Comparison of ENCODE assay signal across 29 mouse cellular contexts in the genomic region with DNA sequence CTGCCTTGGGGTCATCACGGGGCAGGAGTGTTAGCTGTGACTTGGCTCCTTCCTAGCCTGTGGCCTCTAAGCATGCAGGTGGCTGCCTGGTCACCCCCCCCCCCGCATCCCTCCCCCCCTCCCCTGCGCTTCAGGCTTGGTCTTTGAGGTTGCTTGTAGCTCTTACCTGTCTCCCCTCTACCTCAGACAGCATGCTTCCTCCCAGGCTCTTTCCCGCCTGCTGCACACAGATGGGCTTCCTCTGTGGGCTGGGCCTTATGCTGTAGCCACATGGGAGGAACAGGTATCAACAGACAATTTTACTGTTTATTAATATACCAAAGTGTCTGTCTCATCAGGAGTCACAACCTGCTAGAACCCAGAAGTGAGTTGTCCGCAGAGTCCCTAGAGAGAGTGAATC. TPM values are rescaled to one million over a fixed set of nuclear protein-coding genes. Genes with fewer than 3 reads are reported as not detected.
DNase-seq lines count a peak whose midpoint lies in the region; ATAC-seq and TF ChIP-seq lines count a peak whose summit lies in the region.
"Had no signal": no experiment of that assay in that cellular context is flagged by ENCODE, and none has a peak within 500 bp of the region (broad histone marks: within the 10 kb centered on the region; RNA-seq: fewer than 3 reads in every experiment).

No protein-coding gene starts in this region.

- H3K4me3 ChIP-seq in gastrocnemius, adult 2 months: no peak overlapping the region
- no peak overlapping the region for H3K4me3 ChIP-seq in liver, embryonic 15.5 days (replicated peaks)
- H3K4me3 ChIP-seq in liver, postnatal 0 days (ENCODE audit: low read depth, low read length): no peak overlapping the region
- no peak overlapping the region for H3K4me3 ChIP-seq in stomach, postnatal 0 days (ENCODE audit: low read depth, low read length)
- H3K4me3 ChIP-seq in intestine, postnatal 0 days (ENCODE audit: low read depth, low read length): no peak overlapping the region
- H3K4me3 ChIP-seq: forebrain, embryonic 10.5 days; heart, adult 2 months; hindbrain, embryonic 13.5 days; liver, embryonic 13.5 days; midbrain, embryonic 12.5 days had no signal

- WGBS in liver, embryonic 15.5 days (ENCODE audit: insufficient replicate concordance): 56% methylated on average over 5 of the region's 5 CpGs
- 60% methylated on average over 4 of the region's 5 CpGs for WGBS in liver, postnatal 0 days (ENCODE audit: insufficient replicate concordance)
- 72% methylated on average over 5 of the region's 5 CpGs for WGBS in stomach, postnatal 0 days
- 77% methylated on average over 5 of the region's 5 CpGs for WGBS in intestine, postnatal 0 days

- H3K27ac ChIP-seq in gastrocnemius, adult 2 months: peak overlapping the region; percentile 31; the same call in 1 of the 2 replicates
- H3K27ac ChIP-seq in liver, embryonic 15.5 days (replicated peaks): 0 out of 2 replicates have a peak overlapping the region, but pooled peaks have one; percentile 34
- peak overlapping the region; percentile 63; the same call in 1 of the 2 replicates for H3K27ac ChIP-seq in liver, postnatal 0 days (ENCODE audit: low read depth)
- H3K27ac ChIP-seq in stomach, postnatal 0 days (replicated peaks): 0 out of 2 replicates have a peak overlapping the region, but pooled peaks have one; percentile 14
- no peak overlapping the region for H3K27ac ChIP-seq in intestine, postnatal 0 days (ENCODE audit: low read depth, low read length)
- H3K27ac ChIP-seq: forebrain, embryonic 10.5 days; heart, adult 2 months; hindbrain, embryonic 13.5 days; liver, embryonic 13.5 days; midbrain, embryonic 12.5 days had no signal

- no peaks in the 10 kb centered on the region for H3K27me3 ChIP-seq in liver, embryonic 15.5 days
- no peaks in the 10 kb centered on the region for H3K27me3 ChIP-seq in liver, postnatal 0 days (ENCODE audit: insufficient read depth, low read length)
- H3K27me3 ChIP-seq in stomach, postnatal 0 days (ENCODE audit: control insufficient read depth, insufficient read depth, low read length): no peaks in the 10 kb centered on the region
- no peaks in the 10 kb centered on the region for H3K27me3 ChIP-seq in intestine, postnatal 0 days (replicated peaks; ENCODE audit: control insufficient read depth, insufficient read depth, low read length)
- H3K27me3 ChIP-seq: CH12.LX; hindbrain, embryonic 13.5 days; liver, embryonic 13.5 days; midbrain, embryonic 12.5 days; Patski had no signal

- H3K4me1 ChIP-seq in liver, embryonic 15.5 days (replicated peaks): no peaks in the 10 kb centered on the region
- 0 out of 2 replicates have a peak, but pooled peaks cover 2% of the 10 kb centered on the region for H3K4me1 ChIP-seq in liver, postnatal 0 days (ENCODE audit: insufficient read depth)
- no peaks in the 10 kb centered on the region for H3K4me1 ChIP-seq in stomach, postnatal 0 days (replicated peaks; ENCODE audit: control insufficient read depth, insufficient read depth)
- no peaks in the 10 kb centered on the region for H3K4me1 ChIP-seq in intestine, postnatal 0 days (replicated peaks; ENCODE audit: control insufficient read depth, insufficient read depth, low read length)
- H3K4me1 ChIP-seq: midbrain, embryonic 12.5 days had no signal

- DNase-seq in gastrocnemius, adult 2 months: no peak
- DNase-seq in gastrocnemius, postnatal 36 days: no peak
- DNase-seq in liver: no peak
- DNase-seq in liver, postnatal 0 days: no peak
- no peak for DNase-seq in stomach, postnatal 0 days (ENCODE audit: low spot score)
- DNase-seq in right cerebral cortex, postnatal 25 days: no peak
- DNase-seq: cerebellum, adult 18-20 months; gastrocnemius, postnatal 14 days; heart, adult 2 months; kidney, adult 2 months; kidney, postnatal 10 days; liver, embryonic 13.5 days; retina, postnatal 1 day had no signal

- TF ChIP-seq CTCF in gastrocnemius, adult 2 months (IDR thresholded peaks at IDR 0.05): no peak
- TF ChIP-seq CTCF in liver, postnatal 0 days (IDR thresholded peaks at IDR 0.05; ENCODE audit: low read depth): no peak
- TF ChIP-seq CTCF in stomach, postnatal 0 days (IDR thresholded peaks at IDR 0.05; ENCODE audit: low read depth): no peak
- TF ChIP-seq CTCF in intestine, postnatal 0 days (IDR thresholded peaks at IDR 0.05; ENCODE audit: low read depth): no peak

- H3K9ac ChIP-seq in liver, embryonic 15.5 days: no peak overlapping the region
- no peak overlapping the region for H3K9ac ChIP-seq in liver, postnatal 0 days (replicated peaks)
- H3K9ac ChIP-seq in stomach, postnatal 0 days (ENCODE audit: low read length): no peak overlapping the region
- H3K9ac ChIP-seq in intestine, postnatal 0 days (ENCODE audit: low read depth, low read length): no peak overlapping the region
- H3K9ac ChIP-seq: hindbrain, embryonic 13.5 days; liver, embryonic 13.5 days; midbrain, embryonic 12.5 days had no signal

- intact Hi-C loops in gastrocnemius, adult 2 months (cut with DNase I): no loop called here
- intact Hi-C loops in gastrocnemius, postnatal 36 days (cut with DNase I): no loop called here

- no peaks in the 10 kb centered on the region for H3K9me3 ChIP-seq in liver, embryonic 15.5 days (replicated peaks)
- H3K9me3 ChIP-seq in liver, postnatal 0 days (ENCODE audit: low read length): no peaks in the 10 kb centered on the region
- no peaks in the 10 kb centered on the region for H3K9me3 ChIP-seq in stomach, postnatal 0 days (ENCODE audit: control insufficient read depth, low read length)
- no peaks in the 10 kb centered on the region for H3K9me3 ChIP-seq in intestine, postnatal 0 days (ENCODE audit: control insufficient read depth)
- H3K9me3 ChIP-seq: forebrain, embryonic 10.5 days; hindbrain, embryonic 13.5 days; liver, embryonic 13.5 days; midbrain, embryonic 12.5 days had no signal

- H3K36me3 ChIP-seq in liver, embryonic 15.5 days (replicated peaks): no peaks in the 10 kb centered on the region
- H3K36me3 ChIP-seq in liver, postnatal 0 days (replicated peaks; ENCODE audit: insufficient read depth, low read length): no peaks in the 10 kb centered on the region
- H3K36me3 ChIP-seq in stomach, postnatal 0 days (ENCODE audit: control insufficient read depth, insufficient read depth, low read length): no peaks in the 10 kb centered on the region; the same call in 1 of the 2 replicates
- H3K36me3 ChIP-seq in intestine, postnatal 0 days (ENCODE audit: control insufficient read depth, insufficient read depth): 0 out of 2 replicates have a peak, but pooled peaks cover 7% of the 10 kb centered on the region
- H3K36me3 ChIP-seq: forebrain, embryonic 10.5 days; hindbrain, embryonic 13.5 days; liver, embryonic 13.5 days; midbrain, embryonic 12.5 days had no signal

- no peak overlapping the region for H3K4me2 ChIP-seq in liver, embryonic 15.5 days
- H3K4me2 ChIP-seq in liver, postnatal 0 days (ENCODE audit: low read depth, low read length): peak overlapping the region; percentile 20
- no peak overlapping the region for H3K4me2 ChIP-seq in stomach, postnatal 0 days (replicated peaks; ENCODE audit: low read depth)
- H3K4me2 ChIP-seq in intestine, postnatal 0 days (replicated peaks; ENCODE audit: low read depth): no peak overlapping the region
- H3K4me2 ChIP-seq: hindbrain, embryonic 13.5 days; liver, embryonic 13.5 days; midbrain, embryonic 12.5 days had no signal

- ATAC-seq in liver, embryonic 15.5 days (ENCODE audit: insufficient read depth): no peak; the same call in 1 of the 2 replicates
- ATAC-seq in liver, postnatal 0 days: no peak
- no peak for ATAC-seq in stomach, postnatal 0 days (ENCODE audit: low FRiP score, low TSS enrichment)
- ATAC-seq in intestine, postnatal 0 days: no peak
- ATAC-seq: forebrain, embryonic 16.5 days; inflammation-experienced regulatory T-cells, adult 6 months; Patski had no signal

- no peak for TF ChIP-seq EP300 in liver, postnatal 0 days (IDR thresholded peaks at IDR 0.05; ENCODE audit: low read depth)
- TF ChIP-seq EP300 in stomach, postnatal 0 days (optimal IDR thresholded peaks at IDR 0.05): no peak

RNA-seq across cellular contexts. Expression of gene Itgb3, which starts 38.8 kb away (rescaled TPM):
- 1 to 10 TPM in 1 of 2 experiments, under 1 TPM in 1; 0.54 to 1.3 TPM for total RNA-seq in gastrocnemius, adult 2 months (2021)
- total RNA-seq in gastrocnemius, postnatal 36 days (2021): under 1 TPM; 0.66 to 0.76 TPM
- polyA plus RNA-seq in liver, embryonic 15.5 days (2015; fragmentation: Nextera tagmentation; extraction: Ambion mirVana): 12.4 and 15.0 TPM in 2 replicates
- polyA plus RNA-seq in liver, postnatal 0 days (2015; fragmentation: Nextera tagmentation; extraction: Ambion mirVana): 13.6 and 16.0 TPM in 2 replicates
- 4.7 and 5.1 TPM in 2 replicates for polyA plus RNA-seq in stomach, postnatal 0 days (2015; fragmentation: Nextera tagmentation; extraction: Ambion mirVana)
- polyA plus RNA-seq in intestine, postnatal 0 days (2015; fragmentation: Nextera tagmentation; extraction: Ambion mirVana): 5.3 and 6.1 TPM in 2 replicates

RNA-seq across cellular contexts. Expression of gene Gm11639, which starts 38.9 kb away (rescaled TPM):
- total RNA-seq in gastrocnemius, adult 2 months (2021): not detected
- not detected for total RNA-seq in gastrocnemius, postnatal 36 days (2021)
- 0.05 TPM in 2 replicates for polyA plus RNA-seq in liver, embryonic 15.5 days (2015; fragmentation: Nextera tagmentation; extraction: Ambion mirVana)
- polyA plus RNA-seq in liver, postnatal 0 days (2015; fragmentation: Nextera tagmentation; extraction: Ambion mirVana): 0.06 and 0.07 TPM in 2 replicates
- polyA plus RNA-seq in stomach, postnatal 0 days (2015; fragmentation: Nextera tagmentation; extraction: Ambion mirVana): 0.01 TPM in 2 replicates
- 0.01 TPM in 1 of 2 replicates, not detected in the other for polyA plus RNA-seq in intestine, postnatal 0 days (2015; fragmentation: Nextera tagmentation; extraction: Ambion mirVana)
- total RNA-seq: monocyte, adult 5-6 weeks had no signal
- polyA plus RNA-seq: forebrain, embryonic 10.5 days; G1E; heart, adult 2 months; heart, embryonic 14.5 days; limb, embryonic 11.5 days; midbrain, embryonic 12.5 days; neural tube, embryonic 11.5 days; spleen, adult 2 months; urinary bladder, adult 2 months had no signal
